Mouse (Mus musculus): ENCODE measurements at regions not wholly inside any gene's neighbourhood (a gene's known extent, or its start where the extent isn't known, plus 50 kb on each side); places are given as distances from the start of the nearest gene placed in this dataset.

DNA sequence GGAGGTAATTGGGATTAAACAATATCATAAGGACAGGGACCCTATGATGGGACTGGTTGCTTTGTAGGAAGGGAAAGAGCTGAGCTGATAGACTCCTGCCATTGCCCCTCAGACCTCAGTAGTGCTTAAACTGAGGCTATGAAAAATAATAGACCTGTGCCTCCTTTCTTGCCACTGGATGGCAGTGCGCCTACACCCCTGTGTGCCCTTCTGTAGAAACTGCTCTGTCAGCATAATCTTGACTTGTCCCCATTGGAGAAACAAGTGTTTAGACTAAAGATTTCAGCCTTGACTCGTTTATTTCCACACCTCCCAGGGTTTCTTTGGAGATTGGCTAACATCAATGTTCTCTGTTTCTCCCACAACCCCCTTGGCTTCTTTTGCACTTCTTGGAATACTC is 876.0 kb upstream of the Fam160b2 start:
- no peaks in the 10 kb centered on the region for H3K4me1 ChIP-seq (ENCODE audit: control insufficient read depth in 1 of 2, insufficient read depth in 2 of 2)
- no peaks in the 10 kb centered on the region for H3K79me2 ChIP-seq (replicated peaks; ENCODE audit: control insufficient read depth, extremely low read depth, insufficient read depth, poor library complexity, severe bottlenecking)
- no peak overlapping the region for H3K9ac ChIP-seq (ENCODE audit: insufficient read depth, low read depth)
- TF ChIP-seq SMC3 (IDR thresholded peaks at IDR 0.05; ENCODE audit: low read depth, low read length), result peak; percentile 7; the same call in 1 of the 2 replicates
- TF ChIP-seq ZMIZ1 (IDR thresholded peaks at IDR 0.05; ENCODE audit: low read depth, low read length), result no peak
- peak in 1 of 2 experiments; percentile 35; a peak in 2 of 4 replicates for TF ChIP-seq CTCF (conservative IDR thresholded peaks at IDR 0.05 in 1 of 2, IDR thresholded peaks at IDR 0.05 in 1 of 2; ENCODE audit: low read depth in 2 of 2, low read length in 2 of 2)
- peak; percentile 34 for TF ChIP-seq RAD21 (IDR thresholded peaks at IDR 0.05; ENCODE audit: low read depth, low read length)
- no peak for TF ChIP-seq TCF12 (IDR thresholded peaks at IDR 0.05; ENCODE audit: low read depth, low read length)
- peak; percentile 97 for TF ChIP-seq MAFK (IDR thresholded peaks at IDR 0.05; ENCODE audit: insufficient replicate concordance, low read length)
- no peaks in the 10 kb centered on the region for H3K9me3 ChIP-seq (replicated peaks; ENCODE audit: low read length)
- no peak overlapping the region for H3K4me2 ChIP-seq (ENCODE audit: insufficient read depth, low read depth, poor library complexity, severe bottlenecking)
- in situ Hi-C loops (cut with MboI; ENCODE audit: low pct_ligation_motif_present, low pct_unique_long_range_greater_than_20kb, low sequenced_read_pairs), result loop anchor here (25.0 kb wide), 1 partner anchor 688 kb away; no protein-coding TSS in a partner anchor
- no peaks in the 10 kb centered on the region for H3K36me3 ChIP-seq (replicated peaks in 1 of 2; ENCODE audit: control insufficient read depth in 1 of 2, insufficient read depth in 1 of 2, low read length in 1 of 2)
- H3K4me3 ChIP-seq (replicated peaks in 1 of 3; ENCODE audit: low read depth in 2 of 3, low read length in 2 of 3, poor library complexity in 1 of 3), result no peak overlapping the region
- H3K27me3 ChIP-seq (replicated peaks), result peaks cover 35% of the 10 kb centered on the region
- peak; percentile 13 for DNase-seq (ENCODE audit: extremely low read depth)
- no peak overlapping the region for H3K27ac ChIP-seq (ENCODE audit: insufficient read depth, low read depth)
- dilution Hi-C loops (cut with MboI; ENCODE audit: extremely low pct_ligation_motif_present, extremely low pct_unique_long_range_greater_than_20kb, low sequenced_read_pairs), result no loop called here

- Histone ChIP-seq H3K4me1 (ENCODE audit: control insufficient read depth in 1 of 2, insufficient read depth in 2 of 2) (no peaks in the 10 kb centered on the region), H3K9me3 (replicated peaks; ENCODE audit: low read length) (peaks cover 2% of the 10 kb centered on the region), H3K9ac (ENCODE audit: insufficient read depth, low read depth) (no peak overlapping the region), H3K4me3 (replicated peaks in 1 of 3; ENCODE audit: low read depth in 2 of 3, low read length in 2 of 3, poor library complexity in 1 of 3) (no peak overlapping the region), H3K4me2 (ENCODE audit: insufficient read depth, low read depth, poor library complexity, severe bottlenecking) (no peak overlapping the region), H3K79me2 (replicated peaks; ENCODE audit: control insufficient read depth, extremely low read depth, insufficient read depth, poor library complexity, severe bottlenecking) (no peaks in the 10 kb centered on the region), H3K27ac (ENCODE audit: insufficient read depth, low read depth) (no peak overlapping the region), H3K36me3 (replicated peaks in 1 of 2; ENCODE audit: control insufficient read depth in 1 of 2, insufficient read depth in 1 of 2, low read length in 1 of 2) (no peaks in the 10 kb centered on the region), H3K27me3 (replicated peaks) (peaks cover 28% of the 10 kb centered on the region)
- in situ Hi-C loops (cut with MboI; ENCODE audit: low pct_ligation_motif_present, low pct_unique_long_range_greater_than_20kb, low sequenced_read_pairs) (no loop called here), dilution Hi-C loops (cut with MboI; ENCODE audit: extremely low pct_ligation_motif_present, extremely low pct_unique_long_range_greater_than_20kb, low sequenced_read_pairs) (no loop called here)
- no peak for DNase-seq (ENCODE audit: extremely low read depth)
- TF ChIP-seq E2F4 (IDR thresholded peaks at IDR 0.05; ENCODE audit: insufficient replicate concordance, low read depth, low read length) (no peak), SMC3 (IDR thresholded peaks at IDR 0.05; ENCODE audit: low read depth, low read length) (no peak), SIN3A (IDR thresholded peaks at IDR 0.05; ENCODE audit: low read length) (no peak), NRF1 (IDR thresholded peaks at IDR 0.05; ENCODE audit: low read depth, low read length) (no peak), MYC (IDR thresholded peaks at IDR 0.05; ENCODE audit: low read depth, low read length) (no peak), ZKSCAN1 (IDR thresholded peaks at IDR 0.05; ENCODE audit: borderline replicate concordance, low read depth, low read length) (no peak), CHD2 (IDR thresholded peaks at IDR 0.05; ENCODE audit: low read length) (no peak), TBP (conservative IDR thresholded peaks at IDR 0.05; ENCODE audit: low read depth, low read length) (no peak), MAX (IDR thresholded peaks at IDR 0.05; ENCODE audit: low read length) (no peak)
Measured at GRCm38 (mm10) chr14:71473907-71474306, 874.3 kb upstream of the Fam160b2 start.

- Histone ChIP-seq H3K4me2 (ENCODE audit: insufficient read depth, low read depth, poor library complexity, severe bottlenecking) (no peak overlapping the region), H3K27ac (ENCODE audit: insufficient read depth, low read depth) (no peak overlapping the region), H3K36me3 (replicated peaks in 1 of 2; ENCODE audit: control insufficient read depth in 1 of 2, insufficient read depth in 1 of 2, low read length in 1 of 2) (no peaks in the 10 kb centered on the region), H3K27me3 (replicated peaks) (peaks cover 39% of the 10 kb centered on the region), H3K4me3 (replicated peaks in 1 of 3; ENCODE audit: low read depth in 2 of 3, low read length in 2 of 3, poor library complexity in 1 of 3) (no peak overlapping the region), H3K79me2 (replicated peaks; ENCODE audit: control insufficient read depth, extremely low read depth, insufficient read depth, poor library complexity, severe bottlenecking) (no peaks in the 10 kb centered on the region), H3K4me1 (ENCODE audit: control insufficient read depth in 1 of 2, insufficient read depth in 2 of 2) (no peaks in the 10 kb centered on the region), H3K9ac (ENCODE audit: insufficient read depth, low read depth) (no peak overlapping the region), H3K9me3 (replicated peaks; ENCODE audit: low read length) (no peaks in the 10 kb centered on the region)
- TF ChIP-seq ZNF384 (IDR thresholded peaks at IDR 0.05; ENCODE audit: low read depth, low read length), result no peak
- no peak for TF ChIP-seq CHD2 (IDR thresholded peaks at IDR 0.05; ENCODE audit: low read length)
- no peak for TF ChIP-seq JUND (conservative IDR thresholded peaks at IDR 0.05; ENCODE audit: low read depth, low read length)
- TF ChIP-seq GABPA (IDR thresholded peaks at IDR 0.05; ENCODE audit: insufficient replicate concordance, low read depth, low read length), result no peak
- TF ChIP-seq E2F4 (IDR thresholded peaks at IDR 0.05; ENCODE audit: insufficient replicate concordance, low read depth, low read length), result no peak
- TF ChIP-seq JUN (IDR thresholded peaks at IDR 0.05; ENCODE audit: insufficient read depth, low read depth, low read length), result no peak
- TF ChIP-seq ZKSCAN1 (IDR thresholded peaks at IDR 0.05; ENCODE audit: borderline replicate concordance, low read depth, low read length), result no peak
- in situ Hi-C loops (cut with MboI; ENCODE audit: low pct_ligation_motif_present, low pct_unique_long_range_greater_than_20kb, low sequenced_read_pairs), result no loop called here
- dilution Hi-C loops (cut with MboI; ENCODE audit: extremely low pct_ligation_motif_present, extremely low pct_unique_long_range_greater_than_20kb, low sequenced_read_pairs), result no loop called here
- DNase-seq (ENCODE audit: extremely low read depth), result no peak
Measured at GRCm38 (mm10) chr14:71432364-71432763, 832.7 kb upstream of the Fam160b2 start.
